In genomic region chr12:110702556-110702955, GRCm38 (mm10) we compare ENCODE assay signal across 8 mouse cellular contexts. TPM values are rescaled to one million over a fixed set of nuclear protein-coding genes. Genes with fewer than 3 reads are reported as not detected.
DNase-seq lines count a peak whose midpoint lies in the region; ATAC-seq lines count a peak whose summit lies in the region.

Gene Hsp90aa1 (minus strand): TSS chr12:110702728.

- H3K36me3 ChIP-seq in lung, embryonic 16.5 days (ENCODE audit: control insufficient read depth, insufficient read depth, low read length), result no peaks in the 10 kb centered on the region
- H3K36me3 ChIP-seq in embryonic facial prominence, embryonic 10.5 days (replicated peaks), result no peaks in the 10 kb centered on the region
- H3K36me3 ChIP-seq in heart, embryonic 12.5 days, result no peaks in the 10 kb centered on the region

- H3K27me3 ChIP-seq in lung, embryonic 16.5 days (ENCODE audit: control insufficient read depth, insufficient read depth, low read depth, low read length), result no peaks in the 10 kb centered on the region
- no peaks in the 10 kb centered on the region for H3K27me3 ChIP-seq in embryonic facial prominence, embryonic 10.5 days (replicated peaks; ENCODE audit: low read depth, poor library complexity, severe bottlenecking)
- H3K27me3 ChIP-seq in heart, embryonic 12.5 days (replicated peaks), result no peaks in the 10 kb centered on the region

- no peak for DNase-seq in lung, postnatal 4 days
- no peak for DNase-seq in embryonic facial prominence, embryonic 10.5 days (ENCODE audit: low spot score)
- no peak for DNase-seq in left cerebral cortex, postnatal 10 days (ENCODE audit: extremely low spot score in 1 of 2, low spot score in 2 of 2)
- no peak for DNase-seq in urinary bladder, postnatal 25 days (ENCODE audit: low spot score)
- DNase-seq in right cerebral cortex, adult 2 months (ENCODE audit: low spot score in 2 of 2), result no peak

- no peak within 1 kb of the TSS for H3K4me2 ChIP-seq in lung, embryonic 16.5 days (ENCODE audit: low read depth, low read length)
- peak within 1 kb of the TSS; percentile 53; the same call in 1 of the 2 replicates for H3K4me2 ChIP-seq in heart, embryonic 12.5 days

- no peak within 1 kb of the TSS for H3K4me3 ChIP-seq in lung, embryonic 16.5 days (ENCODE audit: low read length)
- H3K4me3 ChIP-seq in embryonic facial prominence, embryonic 10.5 days, result peak within 1 kb of the TSS; percentile 17; the same call in 1 of the 2 replicates
- peak within 1 kb of the TSS; percentile 23 for H3K4me3 ChIP-seq in heart, embryonic 12.5 days

- H3K27ac ChIP-seq in lung, embryonic 16.5 days (ENCODE audit: low read length), result no peak within 1 kb of the TSS
- peak within 1 kb of the TSS; percentile 74 for H3K27ac ChIP-seq in embryonic facial prominence, embryonic 10.5 days (replicated peaks)
- peak within 1 kb of the TSS; percentile 30 for H3K27ac ChIP-seq in heart, embryonic 12.5 days (ENCODE audit: poor library complexity, severe bottlenecking)

- 50% methylated on average over 4 of the region's 4 CpGs for WGBS in lung, embryonic 16.5 days
- WGBS in embryonic facial prominence, embryonic 10.5 days, result 54% methylated on average over 4 of the region's 4 CpGs
- WGBS in heart, embryonic 12.5 days, result 48% methylated on average over 4 of the region's 4 CpGs

- ATAC-seq in lung, embryonic 16.5 days (ENCODE audit: low read depth), result no peak
- no peak for ATAC-seq in heart, embryonic 12.5 days (ENCODE audit: insufficient number of reproducible peaks, low FRiP score)
- no peak for ATAC-seq in monocyte, adult 5-6 weeks (replicated peaks; ENCODE audit: insufficient number of reproducible peaks, low FRiP score, low TSS enrichment, poor library complexity, severe bottlenecking)

- no peaks in the 10 kb centered on the region for H3K9me3 ChIP-seq in lung, embryonic 16.5 days (ENCODE audit: control insufficient read depth, low read length)
- H3K9me3 ChIP-seq in embryonic facial prominence, embryonic 10.5 days, result no peaks in the 10 kb centered on the region
- H3K9me3 ChIP-seq in heart, embryonic 12.5 days (replicated peaks), result no peaks in the 10 kb centered on the region

- no peaks in the 10 kb centered on the region; the same call in 1 of the 2 replicates for H3K4me1 ChIP-seq in lung, embryonic 16.5 days (replicated peaks; ENCODE audit: control insufficient read depth, insufficient read depth, low read length)
- H3K4me1 ChIP-seq in embryonic facial prominence, embryonic 10.5 days, result peaks cover 52% of the 10 kb centered on the region
- peaks cover 49% of the 10 kb centered on the region for H3K4me1 ChIP-seq in heart, embryonic 12.5 days (replicated peaks)

- intact Hi-C loops in left cerebral cortex, postnatal 10 days (cut with DNase I), result loop anchor here (5.0 kb wide), 1 partner anchor 285 kb away; no protein-coding TSS in a partner anchor

- H3K9ac ChIP-seq in lung, embryonic 16.5 days (ENCODE audit: low read length), result peak within 1 kb of the TSS; percentile 5
- peak within 1 kb of the TSS; percentile 32; the same call in 1 of the 2 replicates for H3K9ac ChIP-seq in heart, embryonic 12.5 days

RNA-seq across cellular contexts. Expression of gene Hsp90aa1, which starts in this region (rescaled TPM):
- 806 and 832 TPM in 2 replicates for polyA plus RNA-seq in lung, embryonic 16.5 days (2015; fragmentation: Nextera tagmentation; extraction: Ambion mirVana)
- 1,072 and 1,177 TPM in 2 replicates for polyA plus RNA-seq in embryonic facial prominence, embryonic 10.5 days (2016; fragmentation: Nextera tagmentation; extraction: Ambion mirVana)
- 648 and 662 TPM in 2 replicates for polyA plus RNA-seq in heart, embryonic 12.5 days (2016; fragmentation: Nextera tagmentation; extraction: Ambion mirVana)
- 1,000 to 10,000 TPM; 1,010 to 1,036 TPM for total RNA-seq in left cerebral cortex, postnatal 10 days (2021)
- 735 to 877 TPM (median 802 TPM) in 3 replicates for total RNA-seq in monocyte, adult 5-6 weeks (2017)
